Mouse (Mus musculus) stomach, embryonic 14.5 days (tissue): Measurements from ENCODE around the gene Hoxd1. TPM values are rescaled to one million over a fixed set of nuclear protein-coding genes. Genes with fewer than 3 reads are reported as not detected.

Experiments used
- ATAC-seq: fragments of 200-750 bp; cut with Nextera tagmentation; 2 replicates; pipeline ENCODE4 v1.8.0; 2017; ENCODE audit warnings: low read depth, moderate TSS enrichment; ENCODE audit not compliant: insufficient number of reproducible peaks, insufficient read depth, low FRiP score
- H3K27ac ChIP-seq: fragments of 300-500 bp; sonication (generic); 2 replicates; pipeline ENCODE4 v1.5.1; 2014; ENCODE audit warnings: mild to moderate bottlenecking, low read length, moderate library complexity, mixed read lengths
- H3K27me3 ChIP-seq: fragments of 300-500 bp; sonication (generic); 2 replicates; pipeline ENCODE4 v1.6.1; 2014; ENCODE audit warnings: low read length, control low read depth, mixed read lengths; ENCODE audit not compliant: control insufficient read depth, insufficient read depth
- H3K36me3 ChIP-seq: fragments of 300-500 bp; sonication (generic); 2 replicates; pipeline ENCODE4 v1.6.1; 2014; ENCODE audit warnings: mild to moderate bottlenecking, control low read depth, low read length, moderate library complexity, mixed read lengths; ENCODE audit not compliant: control insufficient read depth, insufficient read depth
- H3K4me1 ChIP-seq: fragments of 300-500 bp; sonication (generic); 2 replicates; pipeline ENCODE4 v1.6.1; 2014; ENCODE audit warnings: low read length, control low read depth, mixed read lengths; ENCODE audit not compliant: control insufficient read depth, insufficient read depth
- H3K4me2 ChIP-seq: fragments of 300-500 bp; sonication (generic); replicated peaks from 2 replicates; pipeline ENCODE4 v1.6.1; 2014; ENCODE audit warnings: low read depth, low read length, control low read depth
- H3K4me3 ChIP-seq: fragments of 300-500 bp; sonication (generic); 2 replicates; pipeline ENCODE4 v1.5.1; 2014; ENCODE audit warnings: low read depth, low read length, control low read depth
- H3K9ac ChIP-seq: fragments of 300-500 bp; sonication (generic); replicated peaks from 2 replicates; pipeline ENCODE4 v1.6.1; 2014; ENCODE audit warnings: low read depth, mild to moderate bottlenecking, control low read depth, low read length, moderate library complexity, mixed read lengths
- H3K9me3 ChIP-seq: fragments of 300-500 bp; sonication (generic); 2 replicates; pipeline ENCODE4 v1.6.1; 2016; ENCODE audit warnings: low read depth, low read length, control low read depth; ENCODE audit not compliant: control insufficient read depth
- WGBS: fragments of 180-500 bp; shearing (Covaris S2); extraction: QIAGEN DNeasy Blood & Tissue Kit; methylation state at CpG from one replicate; pipeline ENCODE4 v1.1.7; 2014; 5-methylcytosine and 5-hydroxymethylcytosine counted together
- polyA plus RNA-seq: library from polyadenylated mRNA; unstranded; fragments of >200 nt; fragmentation: Nextera tagmentation; extraction: Ambion mirVana; gene quantifications from 2 replicates; pipeline ENCODE4 v1.2.1, GENCODE M21; 2014

Gene Hoxd1
- polyA plus RNA-seq, 1 experiment from 2014 or later = not detected

DNA sequence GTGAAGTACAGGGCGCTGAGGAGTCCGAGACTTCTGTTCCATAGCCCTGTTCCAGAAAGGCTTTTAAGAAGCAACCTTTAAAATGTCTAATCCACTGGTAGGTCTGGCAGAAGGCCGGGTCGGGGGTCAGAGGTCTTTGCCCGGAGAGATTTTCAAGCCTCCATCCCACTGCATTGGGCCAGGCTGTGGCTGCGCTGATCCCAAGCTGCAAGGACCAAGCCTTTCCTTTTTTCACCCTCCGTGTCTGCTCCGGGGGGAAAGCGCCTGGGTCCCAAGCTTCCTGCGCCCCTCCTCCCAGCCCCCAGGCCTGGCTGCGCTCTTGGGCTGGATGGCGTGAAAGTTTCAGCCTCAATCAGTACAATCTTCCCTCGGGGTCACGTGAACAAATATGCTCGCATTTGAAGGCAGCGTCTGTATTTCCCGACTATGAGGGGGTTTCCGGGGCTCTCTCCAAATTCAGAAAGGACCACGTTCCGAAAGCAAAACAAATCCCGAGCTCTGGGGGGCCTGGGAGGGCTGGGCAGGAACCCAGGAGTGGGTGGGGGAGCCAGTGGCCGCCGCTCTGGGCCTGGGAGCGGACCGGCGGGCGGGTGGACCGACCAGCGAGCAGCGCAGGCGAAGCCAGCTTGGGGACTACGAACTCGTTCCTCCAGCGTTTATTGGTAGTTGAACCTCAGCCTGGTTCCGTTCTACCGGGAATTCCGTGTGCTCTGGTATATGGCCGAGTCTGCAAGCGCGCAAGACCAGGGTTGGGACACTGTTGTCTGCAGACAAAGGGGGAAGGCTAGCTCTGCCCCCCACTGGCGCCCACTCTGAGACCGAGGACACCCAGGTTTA lies 26.7 kb upstream of the Hoxd1 start:
- Histone ChIP-seq H3K4me1 (no peaks in the 10 kb centered on the region), H3K9me3 (no peaks in the 10 kb centered on the region), H3K4me2 (peak overlapping the region; percentile 19), H3K36me3 (no peaks in the 10 kb centered on the region), H3K27me3 (peaks cover 59% of the 10 kb centered on the region), H3K27ac (peak overlapping the region; percentile 4; the same call in 1 of the 2 replicates), H3K4me3 (peak overlapping the region; percentile 8), H3K9ac (no peak overlapping the region)
- 2% methylated on average over 42 of the region's 42 CpGs for WGBS
- ATAC-seq = no peak

DNA sequence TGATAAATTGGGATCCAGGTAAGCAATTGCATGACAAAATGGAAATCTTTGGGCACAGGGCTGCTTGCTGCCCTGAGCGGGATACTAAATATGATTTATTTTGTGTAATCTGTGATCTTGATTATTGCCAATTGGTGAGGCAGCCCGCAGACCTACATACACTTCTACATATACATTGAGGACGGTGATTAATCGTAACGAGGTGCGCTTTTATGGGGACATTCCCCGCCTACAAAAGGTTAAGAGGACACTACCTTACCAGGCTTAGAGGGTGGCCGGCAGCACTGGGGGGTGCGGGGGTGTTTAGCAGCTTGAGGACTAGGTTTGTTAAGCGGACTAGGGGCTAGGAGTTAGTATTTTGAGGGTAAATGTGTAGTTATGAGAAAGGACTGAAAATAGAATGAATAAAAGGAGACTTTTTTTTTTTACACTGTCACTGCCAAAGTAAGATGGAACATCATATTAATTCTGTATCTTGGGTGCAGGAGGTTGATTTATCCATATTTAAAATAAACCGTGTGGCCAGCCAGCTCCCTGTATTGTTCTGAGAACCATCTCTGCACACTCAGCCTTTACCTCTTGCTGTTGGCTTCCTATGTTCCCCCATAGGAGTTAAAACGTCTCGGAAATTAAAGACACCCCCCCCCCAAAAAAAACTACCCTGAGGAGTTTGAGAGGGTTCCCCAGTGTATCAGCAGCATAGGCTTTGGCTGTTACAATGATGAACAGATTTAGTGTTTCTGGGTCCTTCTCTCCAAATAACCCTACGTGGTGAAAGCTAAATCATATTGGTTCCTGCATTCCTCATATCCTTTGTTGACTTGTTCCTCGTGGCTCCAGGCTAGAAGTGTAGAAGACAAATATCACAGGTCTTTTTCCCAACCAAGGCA lies 25.8 kb upstream of the Hoxd1 start:
- Histone ChIP-seq H3K9me3 (no peaks in the 10 kb centered on the region), H3K4me3 (peak overlapping the region; percentile 8; the same call in 1 of the 2 replicates), H3K27me3 (peaks cover 64% of the 10 kb centered on the region), H3K36me3 (no peaks in the 10 kb centered on the region), H3K9ac (no peak overlapping the region), H3K27ac (peak overlapping the region; percentile 16; the same call in 1 of the 2 replicates), H3K4me1 (no peaks in the 10 kb centered on the region), H3K4me2 (0 out of 2 replicates have a peak overlapping the region, but pooled peaks have one; percentile 19)
- WGBS = 2% methylated on average over 15 of the region's 15 CpGs
- ATAC-seq = no peak

DNA sequence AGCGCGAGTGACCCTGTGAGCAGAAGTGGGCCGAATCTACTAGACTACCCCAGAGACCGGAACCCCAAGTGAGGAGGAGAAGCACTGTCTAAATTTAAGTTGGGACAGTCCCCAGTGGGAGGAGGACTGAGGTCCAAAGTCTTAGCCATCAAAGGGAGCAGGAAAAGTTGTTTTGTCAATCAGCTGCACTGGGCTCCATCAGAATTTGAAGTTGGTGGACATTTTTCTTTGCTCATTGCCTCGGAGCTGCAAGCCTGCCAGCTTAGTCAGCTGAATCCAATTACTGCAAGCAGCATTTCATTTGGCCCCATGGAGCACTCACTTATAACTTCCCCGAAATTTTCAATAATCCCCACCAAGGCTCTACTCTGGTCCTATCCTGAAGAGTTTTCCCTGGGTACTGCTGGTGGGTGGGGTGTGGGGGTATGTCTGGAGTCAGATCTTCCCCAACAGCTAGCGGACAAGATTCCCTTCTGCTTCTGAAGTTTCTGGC lies 25.2 kb upstream of the Hoxd1 start:
- ATAC-seq = no peak
- Histone ChIP-seq H3K4me3 (peak overlapping the region; percentile 3; the same call in 1 of the 2 replicates), H3K36me3 (no peaks in the 10 kb centered on the region), H3K4me1 (no peaks in the 10 kb centered on the region), H3K9me3 (no peaks in the 10 kb centered on the region), H3K27ac (peak overlapping the region; percentile 16; the same call in 1 of the 2 replicates), H3K4me2 (no peak overlapping the region), H3K27me3 (peaks cover 63% of the 10 kb centered on the region), H3K9ac (no peak overlapping the region)
- WGBS = 12% methylated on average over 7 of the region's 7 CpGs

DNA sequence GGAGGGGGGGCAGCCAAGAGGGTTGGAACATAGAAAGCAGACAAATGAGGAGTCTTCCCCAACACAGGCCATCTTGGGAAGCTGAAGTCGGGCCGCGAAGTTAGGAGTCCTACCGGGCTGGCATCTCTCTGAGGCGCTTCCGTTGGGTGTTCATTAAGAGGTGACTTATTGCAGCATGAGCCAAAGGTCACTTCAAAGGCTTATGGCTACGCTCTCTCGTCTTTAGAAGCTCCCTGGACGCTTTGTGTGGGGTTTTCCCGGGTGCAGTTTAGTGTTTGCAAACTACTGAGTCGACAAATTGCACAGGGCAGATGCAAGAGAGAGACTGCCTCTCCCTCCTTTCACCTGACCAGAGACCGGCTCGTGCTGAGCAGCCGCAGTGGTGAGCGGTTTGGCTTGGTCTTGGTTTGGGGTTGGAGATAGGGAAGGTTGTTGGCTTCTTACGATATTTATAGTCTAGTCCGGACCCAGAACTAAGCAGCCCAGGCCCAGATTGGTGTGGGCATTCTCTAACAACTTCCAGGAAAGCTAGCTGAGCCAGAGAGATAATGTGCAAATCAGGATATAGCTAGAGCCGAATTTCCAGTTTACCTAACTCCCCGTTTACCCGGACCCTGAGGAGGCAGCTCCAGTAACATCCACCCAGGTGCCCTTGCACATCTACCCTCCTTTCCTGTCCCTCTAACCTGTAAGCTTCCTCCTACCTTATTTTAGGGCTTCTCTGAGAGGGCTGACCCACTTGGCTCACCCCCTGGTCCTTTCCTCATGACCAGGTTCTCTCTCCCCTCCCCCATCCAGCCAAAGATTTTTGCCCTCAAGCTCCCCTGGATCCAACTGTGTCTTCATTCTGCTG lies 23.9 kb upstream of the Hoxd1 start:
- peaks cover 70% of the 10 kb centered on the region for H3K27me3 ChIP-seq
- no peak overlapping the region for H3K27ac ChIP-seq
- 2% methylated on average over 20 of the region's 20 CpGs for WGBS
- no peak for ATAC-seq
- H3K4me3 ChIP-seq = peak overlapping the region; percentile 5; the same call in 1 of the 2 replicates
- no peaks in the 10 kb centered on the region for H3K4me1 ChIP-seq
- no peaks in the 10 kb centered on the region for H3K9me3 ChIP-seq
- no peak overlapping the region for H3K9ac ChIP-seq
- no peaks in the 10 kb centered on the region for H3K36me3 ChIP-seq
- no peak overlapping the region for H3K4me2 ChIP-seq

DNA sequence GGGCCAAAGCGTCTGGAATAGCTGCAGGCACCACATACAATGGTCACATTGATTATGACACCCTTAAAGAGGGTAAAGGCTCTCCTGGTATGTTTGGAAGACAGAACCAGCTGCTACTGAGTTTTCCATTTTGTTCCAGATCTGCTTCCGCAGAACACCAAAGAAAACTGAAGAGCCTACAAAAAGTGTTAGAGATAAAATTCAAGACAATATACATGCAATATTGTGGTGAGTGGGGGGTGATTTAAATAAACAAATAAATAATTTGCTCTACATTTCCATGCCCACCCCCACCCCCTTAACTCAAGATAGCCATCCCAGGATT lies 23.3 kb upstream of the Hoxd1 start:
- H3K9ac ChIP-seq = no peak overlapping the region
- peaks cover 74% of the 10 kb centered on the region for H3K27me3 ChIP-seq
- no peaks in the 10 kb centered on the region for H3K4me1 ChIP-seq

DNA sequence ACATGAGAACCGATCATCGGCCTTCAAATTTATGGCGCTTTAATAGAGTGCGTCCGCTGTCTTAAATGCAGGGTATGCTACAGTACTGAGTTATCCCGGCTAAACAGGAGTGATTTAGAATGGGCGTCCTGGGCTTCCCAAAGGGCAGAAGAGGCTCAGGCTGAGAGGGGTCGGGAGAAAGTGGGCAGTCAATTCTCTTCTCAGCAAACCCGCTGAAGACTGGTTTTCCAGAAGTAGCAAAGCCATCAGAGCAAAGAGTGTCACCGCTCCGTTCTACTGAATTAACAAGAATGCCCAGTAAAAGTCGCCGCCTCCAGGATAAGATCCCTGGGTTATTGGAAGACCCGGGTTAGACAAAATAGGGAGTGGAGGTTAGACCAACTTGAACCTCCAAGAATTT lies 22.9 kb upstream of the Hoxd1 start:
- Histone ChIP-seq H3K27me3 (peaks cover 74% of the 10 kb centered on the region), H3K27ac (no peak overlapping the region), H3K9me3 (no peaks in the 10 kb centered on the region), H3K4me1 (no peaks in the 10 kb centered on the region), H3K9ac (no peak overlapping the region), H3K4me3 (no peak overlapping the region), H3K36me3 (no peaks in the 10 kb centered on the region), H3K4me2 (peak overlapping the region; percentile 15; the same call in 1 of the 2 replicates)
- 3% methylated on average over 14 of the region's 14 CpGs for WGBS
- no peak for ATAC-seq

More for the DNA sequence above, 23.3 kb upstream of the Hoxd1 start:
- ATAC-seq = no peak
- no peaks in the 10 kb centered on the region for H3K36me3 ChIP-seq
- H3K4me3 ChIP-seq = 0 out of 2 replicates have a peak overlapping the region, but pooled peaks have one; percentile 5
- no peaks in the 10 kb centered on the region for H3K9me3 ChIP-seq
- WGBS = 17% methylated on average over 2 of the region's 2 CpGs
- no peak overlapping the region for H3K4me2 ChIP-seq
- no peak overlapping the region for H3K27ac ChIP-seq

DNA sequence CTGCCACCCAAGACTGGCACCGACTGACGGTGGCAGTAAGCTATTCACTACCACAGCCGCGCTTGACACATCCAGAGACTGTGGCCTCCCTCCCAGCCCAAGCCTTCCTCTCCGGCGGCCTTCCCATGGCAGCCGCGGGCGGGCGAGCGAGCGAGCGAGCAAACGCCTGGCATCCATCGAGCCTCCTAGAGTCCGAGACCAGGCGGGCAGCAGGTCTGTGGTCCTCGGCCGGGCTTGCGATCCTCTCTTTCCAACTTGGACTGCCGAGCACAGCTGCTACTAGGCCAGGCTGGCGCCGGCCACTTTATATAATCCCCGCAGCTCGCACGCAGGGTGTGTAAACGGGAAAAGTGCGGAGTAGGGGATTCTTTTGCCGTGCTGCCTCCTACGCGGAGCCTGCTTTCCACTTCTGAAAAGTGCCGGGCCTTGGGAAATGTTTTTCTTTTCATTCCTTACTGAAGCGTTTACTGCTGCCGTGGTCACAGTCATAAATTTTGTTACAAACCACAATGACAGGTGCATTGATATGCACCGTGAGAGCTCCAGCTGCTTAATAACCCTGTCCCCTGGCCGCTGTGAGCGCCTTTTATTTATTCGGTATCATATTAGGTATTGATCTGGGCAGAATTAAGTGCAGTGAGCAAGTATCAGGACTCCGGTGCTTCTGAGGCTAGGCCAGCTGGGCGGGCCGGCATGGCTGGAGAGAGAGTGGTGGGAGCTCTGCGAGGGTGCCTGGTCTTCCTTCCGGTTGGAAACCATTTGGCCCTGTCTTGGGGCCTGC lies 22.3 kb upstream of the Hoxd1 start:
- Histone ChIP-seq H3K9me3 (no peaks in the 10 kb centered on the region), H3K27me3 (peaks cover 77% of the 10 kb centered on the region), H3K4me2 (peak overlapping the region; percentile 15; the same call in 1 of the 2 replicates), H3K4me1 (no peaks in the 10 kb centered on the region), H3K4me3 (peak overlapping the region; percentile 16; the same call in 1 of the 2 replicates), H3K36me3 (no peaks in the 10 kb centered on the region), H3K27ac (no peak overlapping the region; the same call in 1 of the 2 replicates), H3K9ac (no peak overlapping the region)
- 0 out of 2 replicates have a peak, but pooled peaks have one; percentile 40 for ATAC-seq
- 4% methylated on average over 43 of the region's 43 CpGs for WGBS
